Mouse (Mus musculus): ENCODE measurements at regions not wholly inside any gene's neighbourhood (a gene's known extent, or its start where the extent isn't known, plus 50 kb on each side); places are given as distances from the start of the nearest gene placed in this dataset.

- TF ChIP-seq CTCF (IDR thresholded peaks at IDR 0.05; ENCODE audit: low read depth) (no peak), EP300 (IDR thresholded peaks at IDR 0.05; ENCODE audit: low read depth) (no peak)
Measured at GRCm38 (mm10) chr17:9197160-9197559, 209.0 kb downstream of the 1700010I14Rik start.
